Mouse (Mus musculus) hindbrain, embryonic 11.5 days (tissue): ENCODE results near the gene Crtac1. TPM values are rescaled to one million over a fixed set of nuclear protein-coding genes. Genes with fewer than 3 reads are reported as not detected.

Source experiments
- ATAC-seq: fragments of 200-750 bp; cut with Nextera tagmentation; 2 replicates; pipeline ENCODE4 v1.8.0; 2017; ENCODE audit warnings: mild to moderate bottlenecking, moderate TSS enrichment, moderate library complexity; ENCODE audit not compliant: low FRiP score
- DNase-seq: peaks from one replicate; pipeline ENCODE4 v3.0.0-alpha.2; 2015; ENCODE audit warnings: low spot score
- H3K27ac ChIP-seq: fragments of 300-500 bp; sonication (generic); 2 replicates; pipeline ENCODE4 v1.5.1; 2014; ENCODE audit warnings: mild to moderate bottlenecking, low read depth, low read length
- H3K27me3 ChIP-seq: fragments of 300-500 bp; sonication (generic); 2 replicates; pipeline ENCODE4 v1.6.1; 2014; ENCODE audit warnings: mild to moderate bottlenecking, low read length, moderate library complexity, mixed read lengths; ENCODE audit not compliant: control insufficient read depth, insufficient read depth
- H3K36me3 ChIP-seq: fragments of 300-500 bp; sonication (generic); 2 replicates; pipeline ENCODE4 v1.6.1; 2014; ENCODE audit warnings: mild to moderate bottlenecking, low read length, moderate library complexity, mixed read lengths; ENCODE audit not compliant: control insufficient read depth, insufficient read depth
- H3K4me1 ChIP-seq: fragments of 300-500 bp; sonication (generic); replicated peaks from 2 replicates; pipeline ENCODE4 v1.6.1; 2014; ENCODE audit warnings: low read length, mixed read lengths; ENCODE audit not compliant: control insufficient read depth, insufficient read depth
- H3K4me2 ChIP-seq: fragments of 300-500 bp; sonication (generic); replicated peaks from 2 replicates; pipeline ENCODE4 v1.6.1; 2014; ENCODE audit warnings: mild to moderate bottlenecking, low read depth, low read length
- H3K4me3 ChIP-seq: fragments of 300-500 bp; sonication (generic); 2 replicates; pipeline ENCODE4 v1.5.1; 2014; ENCODE audit warnings: low read depth, low read length
- H3K9ac ChIP-seq: fragments of 300-500 bp; sonication (generic); 2 replicates; pipeline ENCODE4 v1.6.1; 2014; ENCODE audit warnings: low read depth, low read length
- H3K9me3 ChIP-seq: fragments of 300-500 bp; sonication (generic); 2 replicates; pipeline ENCODE4 v1.6.1; 2016; ENCODE audit warnings: low read length; ENCODE audit not compliant: control insufficient read depth
- WGBS: fragments of 180-500 bp; shearing (Covaris S2); extraction: QIAGEN DNeasy Blood & Tissue Kit; methylation state at CpG from one replicate; pipeline ENCODE4 v1.1.7; 2014; 5-methylcytosine and 5-hydroxymethylcytosine counted together
- polyA plus RNA-seq: library from polyadenylated mRNA; unstranded; fragments of >200 nt; fragmentation: Nextera tagmentation; extraction: Ambion mirVana; gene quantifications from 2 replicates; pipeline ENCODE4 v1.2.1, GENCODE M21; 2014

Crtac1 gene
- polyA plus RNA-seq, 1 experiment from 2014 or later: 13.0 TPM

DNA sequence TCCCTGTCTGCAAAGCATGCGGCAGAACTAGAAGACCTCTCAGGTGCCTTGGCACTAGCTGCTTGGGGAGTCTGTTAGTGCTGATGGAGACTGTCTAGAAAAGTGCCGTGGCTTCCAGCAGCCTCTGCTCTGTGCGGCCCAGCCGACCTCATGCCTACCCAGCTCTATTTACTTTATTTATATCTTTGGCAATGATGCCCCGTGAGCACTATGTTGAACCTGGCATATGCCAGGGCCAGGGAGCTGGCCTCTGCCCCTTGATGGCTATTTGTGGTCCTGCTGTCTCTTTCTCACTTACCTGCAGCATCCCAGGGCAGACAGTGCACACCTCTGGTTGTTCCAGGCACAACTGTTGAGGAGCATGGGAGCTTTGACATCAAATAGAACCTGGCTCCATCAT lies 153.1 kb downstream of the Crtac1 start:
- H3K27me3 ChIP-seq: no peaks in the 10 kb centered on the region
- no peaks in the 10 kb centered on the region for H3K4me1 ChIP-seq
- no peak overlapping the region for H3K9ac ChIP-seq
- DNase-seq (no peak), ATAC-seq (no peak)
- H3K27ac ChIP-seq: no peak overlapping the region
- no peak overlapping the region for H3K4me2 ChIP-seq
- 82% methylated on average over 5 of the region's 5 CpGs for WGBS
- H3K9me3 ChIP-seq: no peaks in the 10 kb centered on the region
- H3K36me3 ChIP-seq: no peaks in the 10 kb centered on the region
- H3K4me3 ChIP-seq: no peak overlapping the region

DNA sequence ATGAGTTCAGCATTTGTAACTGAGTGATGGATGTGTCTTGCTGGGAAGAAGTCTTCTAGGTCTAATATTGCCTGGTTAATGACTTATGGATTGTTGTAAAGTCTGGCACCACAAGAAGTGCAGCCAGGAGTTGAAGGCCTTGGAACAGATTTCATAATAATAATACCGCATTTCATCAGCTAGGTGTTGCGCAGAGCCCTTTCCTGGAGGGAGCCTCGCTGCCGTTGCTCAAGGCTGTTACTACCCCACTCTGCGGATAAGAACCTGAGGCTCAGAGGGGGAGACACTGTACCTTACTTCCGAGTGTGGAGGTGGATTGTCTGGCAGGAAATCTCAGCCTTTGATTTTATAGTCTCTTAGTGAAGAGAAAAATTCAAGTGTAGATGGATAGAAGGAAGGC lies 154.3 kb downstream of the Crtac1 start:
- Histone ChIP-seq H3K4me3 (no peak overlapping the region), H3K27ac (no peak overlapping the region), H3K9me3 (no peaks in the 10 kb centered on the region), H3K27me3 (no peaks in the 10 kb centered on the region), H3K4me1 (no peaks in the 10 kb centered on the region), H3K9ac (no peak overlapping the region), H3K4me2 (no peak overlapping the region), H3K36me3 (no peaks in the 10 kb centered on the region)
- 83% methylated on average over 6 of the region's 6 CpGs for whole genome bisulfite sequencing
- no peak for ATAC-seq
- DNase-seq: no peak

DNA sequence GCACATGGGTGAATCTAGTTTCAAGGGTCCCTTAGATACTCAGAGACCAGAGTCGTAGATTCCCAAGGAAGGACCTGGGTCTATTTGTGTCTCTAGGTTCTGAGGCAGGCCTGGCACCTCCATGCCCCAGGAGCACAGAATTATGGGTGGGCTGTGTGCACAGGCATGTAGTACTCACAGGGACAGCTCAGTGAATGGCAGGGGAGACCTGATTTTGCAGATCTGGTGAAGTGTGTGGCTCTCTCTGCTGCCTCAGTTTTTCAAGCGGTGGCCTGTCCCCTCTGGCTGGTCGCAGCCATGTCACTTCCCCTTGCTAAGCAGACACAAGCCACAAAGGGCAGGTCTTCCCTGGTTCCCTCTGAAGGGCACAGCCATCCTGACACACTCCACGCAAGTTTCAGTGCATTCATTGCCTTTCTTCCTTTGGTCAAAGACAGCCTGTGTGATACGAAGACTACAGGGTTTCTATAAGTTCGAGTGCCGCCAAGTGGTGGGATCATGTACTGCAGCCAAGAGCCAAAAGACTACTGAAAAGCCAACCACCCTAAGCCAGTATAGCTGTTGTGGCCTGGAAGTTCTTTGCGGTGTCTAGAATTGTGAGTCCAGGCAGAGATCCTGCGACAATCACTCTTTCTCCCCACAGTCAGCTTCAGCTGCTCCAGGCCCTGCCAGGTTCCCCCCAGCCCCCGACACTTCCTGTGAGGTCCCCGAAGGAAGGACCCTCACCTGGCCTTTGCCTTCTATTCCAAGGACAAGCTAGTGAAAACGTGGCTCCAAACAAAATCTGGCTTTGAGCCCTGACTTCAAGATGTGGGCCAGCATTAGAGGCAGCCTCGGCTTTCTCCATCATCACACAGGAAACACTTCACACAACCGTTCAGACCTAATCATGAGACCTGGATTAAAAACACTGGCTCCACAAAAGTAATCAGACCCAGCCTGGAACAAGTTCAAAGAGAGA lies 159.3 kb downstream of the Crtac1 start:
- Histone ChIP-seq H3K9ac (no peak overlapping the region), H3K4me1 (0 out of 2 replicates have a peak, but pooled peaks cover 2% of the 10 kb centered on the region), H3K27ac (no peak overlapping the region), H3K27me3 (no peaks in the 10 kb centered on the region), H3K36me3 (no peaks in the 10 kb centered on the region), H3K4me2 (no peak overlapping the region), H3K4me3 (no peak overlapping the region), H3K9me3 (no peaks in the 10 kb centered on the region)
- WGBS: 44% methylated on average over 14 of the region's 14 CpGs
- ATAC-seq (no peak), DNase-seq (peak; percentile 92)

DNA sequence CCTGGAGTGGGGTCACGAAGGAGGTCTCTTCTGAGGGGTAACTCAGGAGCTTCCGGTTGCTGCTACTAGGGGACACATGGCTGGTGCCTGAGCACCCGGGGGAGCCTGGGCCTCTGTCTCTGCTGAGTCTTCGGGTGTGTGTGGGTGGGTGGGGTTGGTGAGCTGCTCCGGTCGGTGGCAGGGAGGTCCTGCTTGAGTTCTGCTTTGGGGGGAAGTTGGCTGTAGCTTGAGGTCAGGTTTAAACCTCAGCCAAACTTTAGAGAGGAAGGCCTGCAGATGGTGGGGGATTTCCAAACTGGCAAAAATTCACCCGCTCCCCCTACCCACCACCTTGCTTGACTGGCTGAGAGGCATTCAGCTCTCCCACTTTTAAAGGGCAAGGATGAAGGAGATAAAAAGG lies 160.4 kb downstream of the Crtac1 start:
- WGBS: 94% methylated on average over 7 of the region's 7 CpGs
- DNase-seq (no peak), ATAC-seq (no peak)
- H3K9ac ChIP-seq: no peak overlapping the region
- H3K4me3 ChIP-seq: no peak overlapping the region
- H3K4me2 ChIP-seq: no peak overlapping the region
- no peak overlapping the region for H3K27ac ChIP-seq
- H3K4me1 ChIP-seq: 0 out of 2 replicates have a peak, but pooled peaks cover 2% of the 10 kb centered on the region
- H3K27me3 ChIP-seq: no peaks in the 10 kb centered on the region
- no peaks in the 10 kb centered on the region for H3K9me3 ChIP-seq
- no peaks in the 10 kb centered on the region for H3K36me3 ChIP-seq

DNA sequence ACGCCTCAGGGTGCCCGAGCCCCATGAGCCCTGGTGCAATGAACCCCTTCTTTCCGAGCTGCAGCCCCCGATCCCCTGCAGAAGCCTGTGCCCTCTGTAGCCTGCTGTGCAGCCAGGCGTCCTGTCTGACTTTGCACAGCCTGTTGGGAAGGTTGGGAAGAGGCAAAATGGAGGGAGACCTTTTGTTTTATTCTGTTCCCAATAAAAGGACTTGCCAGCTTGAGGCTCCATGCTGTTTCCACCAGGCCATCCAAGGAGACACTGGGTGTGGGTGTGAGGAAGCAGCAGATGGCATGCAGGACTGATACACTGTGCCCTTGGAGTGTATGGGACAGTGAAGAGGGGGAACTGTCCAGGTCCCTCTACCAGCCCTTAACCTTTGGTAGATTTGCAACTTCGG lies 161.5 kb downstream of the Crtac1 start:
- no peak for ATAC-seq
- WGBS: 55% methylated on average over 6 of the region's 6 CpGs
- Histone ChIP-seq H3K9ac (no peak overlapping the region), H3K4me1 (0 out of 2 replicates have a peak, but pooled peaks cover 2% of the 10 kb centered on the region), H3K4me3 (no peak overlapping the region), H3K36me3 (no peaks in the 10 kb centered on the region), H3K9me3 (no peaks in the 10 kb centered on the region), H3K4me2 (no peak overlapping the region), H3K27me3 (no peaks in the 10 kb centered on the region), H3K27ac (no peak overlapping the region)
- DNase-seq: no peak

DNA sequence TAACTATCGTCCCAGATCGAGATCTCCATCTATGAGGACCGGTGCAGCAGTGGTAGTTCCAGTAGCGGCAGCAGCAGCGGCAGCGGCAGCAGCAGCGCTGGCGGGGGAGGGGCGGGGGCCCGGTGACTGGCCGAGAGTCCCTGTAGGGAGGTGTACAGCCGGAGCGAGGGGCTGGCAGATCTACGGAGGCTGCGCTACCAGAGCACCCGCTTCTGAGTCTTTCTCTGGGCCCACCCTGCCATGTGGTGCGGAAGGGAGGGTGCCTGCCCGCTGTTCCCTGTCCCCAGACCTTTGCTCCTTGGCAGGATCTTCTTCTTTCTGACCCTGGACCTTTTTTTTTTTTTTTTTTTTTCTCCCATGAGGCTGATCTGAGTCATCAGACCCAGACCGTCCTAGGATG lies 163.2 kb downstream of the Crtac1 start:
- peak; percentile 58 for DNase-seq
- ATAC-seq: peak; percentile 64; the same call in 1 of the 2 replicates
- H3K9ac ChIP-seq: no peak overlapping the region
- H3K27me3 ChIP-seq: no peaks in the 10 kb centered on the region
- no peaks in the 10 kb centered on the region for H3K9me3 ChIP-seq
- H3K36me3 ChIP-seq: no peaks in the 10 kb centered on the region
- 3% methylated on average over 19 of the region's 19 CpGs for WGBS
- peak overlapping the region; percentile 38 for H3K4me2 ChIP-seq
- H3K27ac ChIP-seq: no peak overlapping the region
- no peak overlapping the region for H3K4me3 ChIP-seq
- 0 out of 2 replicates have a peak, but pooled peaks cover 2% of the 10 kb centered on the region for H3K4me1 ChIP-seq

DNA sequence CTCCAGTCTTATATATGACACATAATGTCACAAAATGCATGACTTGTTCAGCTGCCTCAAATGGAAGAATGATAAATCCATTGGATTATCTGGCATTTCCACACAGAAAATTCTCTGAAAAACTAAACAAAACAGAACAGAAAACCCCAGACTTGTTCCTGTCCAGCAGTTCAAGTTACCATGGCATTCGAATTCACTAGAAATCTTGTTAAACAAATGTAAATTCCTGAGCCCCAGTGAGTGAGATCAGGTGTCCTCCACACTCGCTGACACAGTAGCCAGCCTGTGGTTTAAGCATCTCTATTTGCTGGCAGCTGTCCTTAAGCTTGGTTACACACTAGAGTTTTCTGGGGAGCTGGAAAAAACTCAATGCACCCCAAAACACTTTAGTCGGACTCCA lies 168.1 kb downstream of the Crtac1 start:
- Histone ChIP-seq H3K36me3 (no peaks in the 10 kb centered on the region), H3K4me2 (no peak overlapping the region), H3K27me3 (no peaks in the 10 kb centered on the region), H3K9ac (no peak overlapping the region), H3K4me3 (no peak overlapping the region), H3K4me1 (0 out of 2 replicates have a peak, but pooled peaks cover 2% of the 10 kb centered on the region), H3K27ac (no peak overlapping the region), H3K9me3 (no peaks in the 10 kb centered on the region)
- ATAC-seq: no peak
- DNase-seq: no peak
- 45% methylated on average over 3 of the region's 3 CpGs for whole genome bisulfite sequencing

DNA sequence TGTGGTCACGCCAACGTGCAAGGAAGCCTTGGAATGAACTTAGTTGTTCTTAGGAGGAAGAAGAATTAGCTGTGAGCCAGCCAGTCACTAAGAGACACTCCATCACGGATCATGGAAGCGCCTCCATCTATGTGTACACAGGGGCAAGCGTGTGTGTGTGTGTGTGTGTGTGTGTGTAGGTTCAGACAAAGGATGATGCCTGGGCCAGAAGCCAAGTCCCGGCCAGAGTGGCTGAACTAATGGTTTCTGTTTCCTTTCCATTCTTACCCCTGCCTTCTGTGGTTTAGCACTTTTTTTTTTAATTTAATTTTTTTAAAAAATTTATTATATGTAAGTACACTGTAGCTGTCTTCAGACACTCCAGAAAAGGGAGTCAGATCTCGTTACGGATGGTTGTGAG lies 171.1 kb downstream of the Crtac1 start:
- Histone ChIP-seq H3K27ac (no peak overlapping the region), H3K27me3 (no peaks in the 10 kb centered on the region; the same call in 1 of the 2 replicates), H3K36me3 (no peaks in the 10 kb centered on the region), H3K4me1 (no peaks in the 10 kb centered on the region), H3K9me3 (no peaks in the 10 kb centered on the region), H3K9ac (no peak overlapping the region), H3K4me3 (no peak overlapping the region), H3K4me2 (no peak overlapping the region)
- no peak for ATAC-seq
- DNase-seq: no peak
- WGBS: 93% methylated on average over 8 of the region's 8 CpGs

DNA sequence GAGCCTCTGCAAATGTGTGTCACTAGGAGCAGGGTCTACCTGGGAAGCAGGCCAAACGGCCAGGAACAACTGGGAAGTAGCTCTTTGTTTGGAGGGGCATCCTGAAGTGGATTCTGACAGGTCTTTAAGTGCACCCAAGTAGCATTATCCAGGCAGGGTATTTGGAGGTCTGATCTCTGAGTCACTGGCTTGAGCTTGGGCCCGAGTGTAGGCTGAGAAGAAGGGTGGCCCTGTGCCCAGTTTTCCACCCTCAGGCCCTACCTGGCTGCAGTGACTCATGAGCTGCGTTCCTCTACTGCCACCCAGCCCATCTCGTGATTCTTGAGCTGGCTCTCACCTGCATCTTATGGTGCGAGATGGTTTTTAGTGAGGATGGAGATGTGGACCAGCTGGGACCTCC lies 173.0 kb downstream of the Crtac1 start:
- H3K4me2 ChIP-seq: no peak overlapping the region
- no peak overlapping the region for H3K27ac ChIP-seq
- WGBS: 68% methylated on average over 5 of the region's 5 CpGs
- no peak for DNase-seq
- no peak overlapping the region for H3K9ac ChIP-seq
- H3K4me1 ChIP-seq: no peaks in the 10 kb centered on the region
- no peak for ATAC-seq
- no peaks in the 10 kb centered on the region for H3K9me3 ChIP-seq
- H3K27me3 ChIP-seq: peaks cover 9% of the 10 kb centered on the region; the same call in 1 of the 2 replicates
- no peaks in the 10 kb centered on the region for H3K36me3 ChIP-seq
- H3K4me3 ChIP-seq: no peak overlapping the region
